Mouse (Mus musculus) stomach, postnatal 0 days (tissue): ENCODE measurements around the gene Plpp4.

Experiments used
- CTCF ChIP-seq: IDR thresholded peaks from 2 replicates; pipeline ENCODE4 v1.5.1; 2016; ENCODE audit warnings: antibody characterized with exemption, low read depth, mild to moderate bottlenecking, moderate library complexity
- EP300 ChIP-seq: optimal IDR thresholded peaks from 2 replicates; pipeline ENCODE3; 2016; ENCODE audit warnings: antibody characterized with exemption

DNA sequence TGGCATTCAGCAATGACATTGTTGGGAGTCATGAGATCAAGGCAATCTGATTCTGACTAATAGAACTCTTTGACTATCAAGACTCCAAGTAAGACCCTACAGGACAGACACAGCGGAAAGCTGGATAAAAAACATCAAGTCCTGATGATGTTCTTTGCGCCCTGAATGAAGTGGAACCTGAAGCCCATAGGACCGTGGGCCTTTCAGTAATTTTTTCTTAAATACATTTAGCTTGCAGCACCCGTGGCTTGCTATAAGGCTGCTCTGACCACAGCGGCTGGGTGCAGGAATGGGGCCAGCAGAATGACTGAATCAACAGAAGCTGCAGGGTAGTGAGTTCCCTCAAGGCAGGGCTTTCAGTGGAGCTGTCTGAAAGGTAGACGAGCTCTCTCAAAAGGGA is 3.4 kb upstream of the Plpp4 start:
- no peak for TF ChIP-seq CTCF
- no peak for TF ChIP-seq EP300
